Mouse (Mus musculus) heart, embryonic 14.5 days (tissue): ENCODE results near the gene Vmn1r75. TPM values are rescaled to one million over a fixed set of nuclear protein-coding genes. Genes with fewer than 3 reads are reported as not detected.

Source experiments
- ATAC-seq: fragments of 200-750 bp; cut with Nextera tagmentation; 2 replicates; pipeline ENCODE4 v1.8.0; 2017; ENCODE audit warnings: low read depth, moderate TSS enrichment; ENCODE audit not compliant: insufficient number of reproducible peaks, insufficient read depth, low FRiP score
- H3K27ac ChIP-seq, 2 experiments: fragments of 200-500 bp in 1 of 2; fragments of 300-500 bp in 1 of 2; sonication (generic) in 1 of 2; replicated peaks in 1 of 2; 2 replicates each; pipeline ENCODE4 v1.5.1; 2012 to 2014; ENCODE audit warnings: low read depth in 2 of 2, low read length in 2 of 2, control low read depth in 1 of 2, mild to moderate bottlenecking in 1 of 2, mixed read lengths in 1 of 2; ENCODE audit not compliant: control insufficient read depth in 1 of 2, insufficient read depth in 1 of 2
- H3K27me3 ChIP-seq: fragments of 300-500 bp; sonication (generic); 2 replicates; pipeline ENCODE4 v1.6.1; 2014; ENCODE audit warnings: mild to moderate bottlenecking, low read length, control low read depth; ENCODE audit not compliant: control insufficient read depth, insufficient read depth
- H3K36me3 ChIP-seq: fragments of 300-500 bp; sonication (generic); 2 replicates; pipeline ENCODE4 v1.6.1; 2014; ENCODE audit warnings: mild to moderate bottlenecking, control low read depth, low read length, mixed read lengths; ENCODE audit not compliant: control insufficient read depth, insufficient read depth
- H3K4me1 ChIP-seq, 2 experiments: fragments of 200-500 bp in 1 of 2; fragments of 300-500 bp in 1 of 2; sonication (generic) in 1 of 2; 2 replicates each; pipeline ENCODE4 v1.6.1; 2012 to 2014; ENCODE audit warnings: low read length in 2 of 2, control low read depth in 1 of 2, mixed read lengths in 1 of 2; ENCODE audit not compliant: control insufficient read depth in 2 of 2, insufficient read depth in 2 of 2
- H3K4me2 ChIP-seq: fragments of 300-500 bp; sonication (generic); 2 replicates; pipeline ENCODE4 v1.6.1; 2014; ENCODE audit warnings: mild to moderate bottlenecking, low read length
- H3K4me3 ChIP-seq, 2 experiments: fragments of 200-500 bp in 1 of 2; fragments of 300-500 bp in 1 of 2; sonication (generic) in 1 of 2; 2 replicates each; pipeline ENCODE4 v1.5.1; 2012 to 2014; ENCODE audit warnings: low read length in 2 of 2, mild to moderate bottlenecking in 2 of 2, control low read depth in 1 of 2, low read depth in 1 of 2, moderate library complexity in 1 of 2; ENCODE audit not compliant: control insufficient read depth in 1 of 2, insufficient read depth in 1 of 2
- H3K9ac ChIP-seq: fragments of 300-500 bp; sonication (generic); 2 replicates; pipeline ENCODE4 v1.6.1; 2014; ENCODE audit warnings: mild to moderate bottlenecking, low read length
- H3K9me3 ChIP-seq: fragments of 300-500 bp; sonication (generic); 2 replicates; pipeline ENCODE4 v1.6.1; 2016; ENCODE audit warnings: low read length, control low read depth; ENCODE audit not compliant: control insufficient read depth
- WGBS: fragments of 180-500 bp; shearing (Covaris S2); extraction: QIAGEN DNeasy Blood & Tissue Kit; methylation state at CpG from one replicate; pipeline ENCODE4 v1.1.7; 2014; 5-methylcytosine and 5-hydroxymethylcytosine counted together
- polyA plus RNA-seq: library from polyadenylated mRNA; unstranded; fragments of >200 nt; fragmentation: Nextera tagmentation; extraction: Ambion mirVana; gene quantifications from 2 replicates; pipeline ENCODE4 v1.2.1, GENCODE M21; 2014

Vmn1r75 gene
- not detected in 2 replicates for polyA plus RNA-seq

DNA sequence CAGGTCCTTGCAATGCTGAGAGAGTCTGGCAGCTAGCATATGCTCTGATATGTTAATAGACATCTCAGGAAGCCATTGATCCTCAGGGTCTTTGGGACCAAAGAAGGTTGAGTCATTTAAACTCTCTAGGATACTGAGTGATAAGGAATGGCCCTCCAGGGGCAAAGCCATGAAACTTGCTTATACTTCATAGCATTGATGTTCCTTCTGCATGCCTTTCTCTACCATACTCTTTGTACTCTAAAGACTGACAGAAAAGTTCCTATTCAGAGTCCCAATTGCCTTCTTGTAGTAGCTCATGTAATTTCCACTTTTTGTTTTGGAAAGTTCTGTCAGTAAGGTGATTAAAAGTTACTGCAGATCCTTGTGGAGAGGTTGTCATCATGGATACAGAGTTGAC is at the start of gene Vmn1r75:
Gene Vmn1r75, plus strand, starts transcription at position 301 of the 400 bp plus-strand sequence.
- Histone ChIP-seq H3K4me3 (no peak within 1 kb of the TSS), H3K27me3 (no peaks in the 10 kb centered on the region), H3K27ac (no peak within 1 kb of the TSS), H3K9ac (no peak within 1 kb of the TSS), H3K4me1 (no peaks in the 10 kb centered on the region), H3K36me3 (no peaks in the 10 kb centered on the region), H3K4me2 (no peak within 1 kb of the TSS), H3K9me3 (peaks cover 12% of the 10 kb centered on the region)
- ATAC-seq = no peak

DNA sequence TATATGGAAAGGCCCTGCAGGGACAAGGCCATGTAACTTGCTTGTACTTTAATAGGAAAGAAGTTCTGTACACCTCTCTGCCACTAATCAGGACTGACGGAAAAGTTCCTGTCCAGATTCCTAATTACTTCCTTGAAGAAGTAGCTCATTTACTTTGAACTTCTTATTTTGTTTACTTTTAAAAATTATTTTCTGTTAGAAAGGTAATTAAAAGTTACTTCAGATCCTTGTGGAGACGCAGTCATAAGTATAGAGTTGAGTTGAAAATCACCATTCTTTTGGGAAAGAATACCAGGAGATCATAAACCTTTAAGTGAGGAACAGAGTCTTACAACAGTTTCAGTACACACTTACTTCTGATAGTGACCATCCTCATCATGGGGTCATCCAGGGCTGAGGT is 40.8 kb upstream of the Vmn1r75 start, which contains the start of gene Vmn1r74:
Gene Vmn1r74, plus strand, starts transcription at position 301 of the 400 bp plus-strand sequence.
- WGBS = 68% methylated on average over 2 of the region's 2 CpGs
- ATAC-seq = no peak
- no peak within 1 kb of the TSS for H3K4me2 ChIP-seq

More for the DNA sequence above, 40.8 kb upstream of the Vmn1r75 start, which contains the start of gene Vmn1r74:
- Histone ChIP-seq H3K27me3 (no peaks in the 10 kb centered on the region), H3K9ac (no peak within 1 kb of the TSS), H3K27ac (no peak within 1 kb of the TSS), H3K4me1 (no peaks in the 10 kb centered on the region), H3K36me3 (no peaks in the 10 kb centered on the region), H3K9me3 (peaks cover 5% of the 10 kb centered on the region; the same call in 1 of the 2 replicates), H3K4me3 (no peak within 1 kb of the TSS)

Other genes with a start within 250 kb of the Vmn1r75 start
- not detected in 2 replicates for gene Vmn1r72, start 194.5 kb upstream of the Vmn1r75 start, polyA plus RNA-seq
- gene Vmn1r73, start 144.4 kb upstream of the Vmn1r75 start, polyA plus RNA-seq = not detected in 2 replicates
- gene Vmn1r74, start 40.6 kb upstream of the Vmn1r75 start, polyA plus RNA-seq = not detected in 2 replicates
- not detected in 2 replicates for gene Vmn1r76, start 63.6 kb downstream of the Vmn1r75 start, polyA plus RNA-seq
- not detected in 2 replicates for gene Vmn1r77, start 162.1 kb downstream of the Vmn1r75 start, polyA plus RNA-seq